Mouse (Mus musculus) liver, embryonic 16.5 days (tissue): ENCODE results near the gene Prkg1. TPM values are rescaled to one million over a fixed set of nuclear protein-coding genes. Genes with fewer than 3 reads are reported as not detected.

Experiments
- ATAC-seq: fragments of 200-750 bp; cut with Nextera tagmentation; 2 replicates; pipeline ENCODE4 v1.8.0; 2017; ENCODE audit warnings: low read depth, mild to moderate bottlenecking, moderate number of reproducible peaks, moderate library complexity
- H3K27ac ChIP-seq: fragments of 300-500 bp; sonication (generic); 2 replicates; pipeline ENCODE4 v1.5.1; 2014; ENCODE audit warnings: mild to moderate bottlenecking, low read length
- H3K27me3 ChIP-seq: fragments of 300-500 bp; sonication (generic); 2 replicates; pipeline ENCODE4 v1.6.1; 2014; ENCODE audit warnings: low read depth, low read length, mixed read lengths; ENCODE audit not compliant: control insufficient read depth, insufficient read depth
- H3K36me3 ChIP-seq: fragments of 300-500 bp; sonication (generic); 2 replicates; pipeline ENCODE4 v1.6.1; 2014; ENCODE audit warnings: mild to moderate bottlenecking; ENCODE audit not compliant: control insufficient read depth, insufficient read depth
- H3K4me1 ChIP-seq: fragments of 300-500 bp; sonication (generic); 2 replicates; pipeline ENCODE4 v1.6.1; 2014; ENCODE audit warnings: low read depth, low read length, mixed read lengths; ENCODE audit not compliant: control insufficient read depth
- H3K4me2 ChIP-seq: fragments of 300-500 bp; sonication (generic); 2 replicates; pipeline ENCODE4 v1.6.1; 2014; ENCODE audit warnings: low read depth, low read length, mixed read lengths
- H3K4me3 ChIP-seq: fragments of 300-500 bp; sonication (generic); 2 replicates; pipeline ENCODE4 v1.5.1; 2014; ENCODE audit warnings: low read depth, mild to moderate bottlenecking, low read length
- H3K9ac ChIP-seq: fragments of 300-500 bp; sonication (generic); 2 replicates; pipeline ENCODE4 v1.6.1; 2014; ENCODE audit warnings: low read depth, low read length
- H3K9me3 ChIP-seq: fragments of 300-500 bp; sonication (generic); replicated peaks from 2 replicates; pipeline ENCODE4 v1.6.1; 2016; ENCODE audit warnings: low read length; ENCODE audit not compliant: control insufficient read depth
- WGBS: fragments of 180-500 bp; shearing (Covaris S2); extraction: QIAGEN DNeasy Blood & Tissue Kit; methylation state at CpG from one replicate; pipeline ENCODE4 v1.1.7; 2014; ENCODE audit not compliant: insufficient replicate concordance; 5-methylcytosine and 5-hydroxymethylcytosine counted together
- polyA plus RNA-seq: library from polyadenylated mRNA; unstranded; fragments of >200 nt; fragmentation: Nextera tagmentation; extraction: Ambion mirVana; gene quantifications from 2 replicates; pipeline ENCODE4 v1.2.1, GENCODE M21; 2015

Prkg1 gene
- polyA plus RNA-seq, 1 experiment from 2014 or later, result 1.3 TPM

GRCm38 (mm10) chr19:31779021-31779420 is 14.2 kb upstream of the Prkg1 start:
- peak overlapping the region; percentile 30 for H3K4me2 ChIP-seq
- H3K4me1 ChIP-seq, result peaks cover 23% of the 10 kb centered on the region
- H3K9ac ChIP-seq, result no peak overlapping the region
- peak; percentile 60 for ATAC-seq
- H3K9me3 ChIP-seq, result no peaks in the 10 kb centered on the region
- WGBS, result 16% methylated on average over 4 of the region's 4 CpGs
- no peaks in the 10 kb centered on the region for H3K27me3 ChIP-seq
- H3K27ac ChIP-seq, result peak overlapping the region; percentile 44
- H3K36me3 ChIP-seq, result no peaks in the 10 kb centered on the region
- no peak overlapping the region for H3K4me3 ChIP-seq

- Histone ChIP-seq H3K36me3 (no peaks in the 10 kb centered on the region), H3K9me3 (no peaks in the 10 kb centered on the region), H3K9ac (no peak overlapping the region), H3K27ac (no peak overlapping the region), H3K4me1 (peaks cover 13% of the 10 kb centered on the region), H3K27me3 (peaks cover 45% of the 10 kb centered on the region), H3K4me2 (no peak overlapping the region), H3K4me3 (no peak overlapping the region)
- WGBS, result 5% methylated on average over 3 of the region's 3 CpGs
- ATAC-seq, result no peak
These were observed 2.2 kb upstream of the Prkg1 start for GRCm38 (mm10) chr19:31767004-31767403.

DNA sequence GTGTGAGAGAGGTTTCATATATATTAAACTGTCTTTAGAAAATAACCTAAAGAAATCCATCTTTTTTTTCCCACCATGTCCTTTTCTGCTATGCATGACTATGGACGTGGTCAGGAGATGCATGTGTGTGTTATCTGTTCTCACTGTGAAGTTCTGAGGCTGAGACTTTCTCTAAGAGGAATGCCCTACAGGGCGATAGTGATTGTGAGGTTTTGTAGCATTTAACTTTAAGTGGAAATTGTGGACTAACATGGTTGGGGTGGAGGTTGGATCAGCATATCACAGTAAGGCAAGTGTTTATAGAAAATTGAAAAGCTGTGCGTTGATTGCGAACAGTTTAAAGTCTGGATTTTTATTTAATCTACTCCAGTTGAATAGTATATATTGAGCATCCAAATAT is 618 bp upstream of the Prkg1 start:
- H3K27me3 ChIP-seq, result peaks cover 45% of the 10 kb centered on the region
- 32% methylated on average over 4 of the region's 4 CpGs for WGBS
- H3K27ac ChIP-seq, result no peak overlapping the region
- no peaks in the 10 kb centered on the region for H3K9me3 ChIP-seq
- no peak overlapping the region for H3K9ac ChIP-seq
- no peak overlapping the region for H3K4me3 ChIP-seq
- H3K4me2 ChIP-seq, result no peak overlapping the region
- no peaks in the 10 kb centered on the region for H3K36me3 ChIP-seq
- peaks cover 13% of the 10 kb centered on the region for H3K4me1 ChIP-seq
- no peak for ATAC-seq

DNA sequence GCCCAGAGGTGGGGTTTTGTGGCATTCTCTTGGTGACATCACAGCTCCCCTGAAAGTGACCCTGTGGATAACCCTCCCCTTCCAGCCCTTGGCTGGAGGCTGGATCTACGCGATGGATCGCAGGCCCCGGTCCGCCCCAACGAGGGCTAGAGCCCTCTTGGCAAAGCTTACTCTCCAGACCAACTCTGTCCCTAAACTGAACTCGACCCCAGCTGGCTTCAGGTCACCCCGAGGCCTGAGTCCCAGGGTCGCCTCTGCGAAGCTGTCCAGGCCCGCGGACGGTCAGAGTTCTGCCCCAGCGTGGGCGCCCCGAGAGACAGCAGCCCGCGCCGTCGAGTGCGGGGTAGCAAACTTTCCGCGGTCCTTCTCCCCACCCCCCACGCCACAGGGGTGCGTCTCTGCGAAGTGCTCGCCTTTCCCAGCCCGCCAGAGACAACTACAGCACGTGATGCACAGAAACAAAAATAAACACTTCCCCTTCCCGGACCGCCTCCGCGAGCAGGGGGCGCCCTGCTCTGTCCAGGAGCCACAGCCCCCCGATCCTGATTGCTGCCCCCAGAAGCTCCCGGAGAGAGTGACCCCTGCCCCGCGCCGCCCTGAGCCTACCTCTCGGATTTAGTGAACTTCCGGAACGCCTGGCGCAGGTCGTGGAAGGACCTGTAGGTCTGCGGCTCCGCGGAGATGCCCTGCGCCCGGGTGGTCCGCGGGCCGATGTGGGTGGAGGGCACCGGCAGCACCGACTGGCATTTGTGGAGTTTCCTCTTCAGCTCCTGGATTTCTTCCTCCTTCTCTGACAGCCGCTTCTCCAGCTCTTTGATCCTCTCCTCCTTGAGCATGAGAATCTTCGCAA is 657 bp downstream of the Prkg1 start:
- H3K27ac ChIP-seq, result no peak overlapping the region
- WGBS, result under 1% methylated on average over 55 of the region's 56 CpGs
- peak overlapping the region; percentile 71 for H3K4me2 ChIP-seq
- no peaks in the 10 kb centered on the region for H3K36me3 ChIP-seq
- peak; percentile 35 for ATAC-seq
- peaks cover 13% of the 10 kb centered on the region for H3K4me1 ChIP-seq
- peak overlapping the region; percentile 27 for H3K9ac ChIP-seq
- peak overlapping the region; percentile 64 for H3K4me3 ChIP-seq
- H3K9me3 ChIP-seq, result no peaks in the 10 kb centered on the region
- H3K27me3 ChIP-seq, result peaks cover 45% of the 10 kb centered on the region

DNA sequence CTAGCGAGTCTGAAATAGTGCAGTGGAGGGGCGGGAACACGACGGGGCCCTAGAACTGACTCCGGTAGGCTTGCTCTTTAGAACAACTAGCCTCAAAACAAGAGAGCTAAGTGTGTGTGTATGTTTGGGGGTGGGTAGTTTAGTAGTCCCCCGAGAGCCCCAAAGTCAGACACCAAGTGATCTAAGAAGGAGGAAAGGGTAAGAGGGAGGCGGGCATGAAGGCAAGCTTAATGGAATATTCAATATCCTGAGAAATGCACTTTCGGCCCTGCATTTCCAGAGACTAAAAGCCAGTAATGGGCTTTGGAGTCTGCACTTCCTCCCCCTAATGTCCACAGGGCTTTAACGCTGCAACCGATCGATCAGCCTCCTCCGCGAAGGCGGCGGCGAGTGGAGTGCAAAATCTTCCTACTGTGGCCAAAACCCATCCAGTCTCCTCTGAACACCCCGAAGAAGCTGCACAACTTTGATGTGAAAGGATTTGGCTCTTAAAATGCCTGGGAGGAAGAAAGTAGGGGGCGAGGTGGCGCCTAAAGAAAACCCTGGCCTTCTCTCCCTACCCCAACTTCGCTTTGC is 1.5 kb downstream of the Prkg1 start:
- Histone ChIP-seq H3K4me2 (peak overlapping the region; percentile 71), H3K4me3 (peak overlapping the region; percentile 64), H3K27ac (no peak overlapping the region), H3K27me3 (peaks cover 45% of the 10 kb centered on the region), H3K4me1 (peaks cover 13% of the 10 kb centered on the region), H3K9ac (peak overlapping the region; percentile 16; the same call in 1 of the 2 replicates), H3K36me3 (no peaks in the 10 kb centered on the region), H3K9me3 (no peaks in the 10 kb centered on the region)
- no peak for ATAC-seq
- WGBS, result 10% methylated on average over 20 of the region's 20 CpGs

- no peaks in the 10 kb centered on the region for H3K36me3 ChIP-seq
- no peak for ATAC-seq
- 0 out of 2 replicates have a peak overlapping the region, but pooled peaks have one; percentile 3 for H3K9ac ChIP-seq
- WGBS, result 1% methylated on average over 24 of the region's 24 CpGs
- H3K4me2 ChIP-seq, result peak overlapping the region; percentile 71
- peaks cover 13% of the 10 kb centered on the region for H3K4me1 ChIP-seq
- H3K27ac ChIP-seq, result no peak overlapping the region
- peaks cover 45% of the 10 kb centered on the region for H3K27me3 ChIP-seq
- H3K9me3 ChIP-seq, result no peaks in the 10 kb centered on the region
- H3K4me3 ChIP-seq, result peak overlapping the region; percentile 64
These were observed 2.2 kb downstream of the Prkg1 start for GRCm38 (mm10) chr19:31762411-31763245.

DNA sequence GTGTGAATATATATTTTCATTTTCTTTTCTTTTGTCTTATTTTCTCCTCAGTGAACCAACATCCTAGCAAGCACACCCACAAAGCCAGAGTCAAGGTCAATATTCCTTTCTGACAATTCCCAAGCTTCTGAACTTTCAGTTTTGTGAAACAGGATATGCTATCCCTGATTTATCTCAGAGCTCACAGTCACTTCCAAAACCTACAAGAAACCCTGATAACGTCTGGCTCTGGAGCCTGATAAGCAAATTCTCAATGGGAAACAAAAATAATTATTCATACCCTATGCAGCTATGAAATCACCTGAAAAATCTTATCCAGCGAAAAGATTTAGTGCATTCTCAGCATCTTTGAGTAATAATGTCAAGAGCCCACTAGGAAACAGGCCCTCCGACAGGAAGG is 5.0 kb downstream of the Prkg1 start:
- no peak overlapping the region for H3K4me3 ChIP-seq
- WGBS, result 54% methylated on average over 3 of the region's 3 CpGs
- no peak overlapping the region for H3K4me2 ChIP-seq
- no peak overlapping the region for H3K9ac ChIP-seq
- H3K27ac ChIP-seq, result no peak overlapping the region
- no peaks in the 10 kb centered on the region for H3K36me3 ChIP-seq
- no peak for ATAC-seq
- H3K4me1 ChIP-seq, result peaks cover 13% of the 10 kb centered on the region
- no peaks in the 10 kb centered on the region for H3K9me3 ChIP-seq
- H3K27me3 ChIP-seq, result peaks cover 28% of the 10 kb centered on the region

- H3K27ac ChIP-seq, result no peak overlapping the region
- H3K27me3 ChIP-seq, result no peaks in the 10 kb centered on the region
- ATAC-seq, result peak; percentile 43; the same call in 1 of the 2 replicates
- 41% methylated on average over 11 of the region's 11 CpGs for WGBS
- no peaks in the 10 kb centered on the region for H3K9me3 ChIP-seq
- H3K4me2 ChIP-seq, result peak overlapping the region; percentile 37; the same call in 1 of the 2 replicates
- H3K36me3 ChIP-seq, result no peaks in the 10 kb centered on the region
- no peak overlapping the region for H3K4me3 ChIP-seq
- no peaks in the 10 kb centered on the region for H3K4me1 ChIP-seq
- no peak overlapping the region for H3K9ac ChIP-seq
These were observed 8.7 kb downstream of the Prkg1 start for GRCm38 (mm10) chr19:31755929-31756792.
